15 mouse cellular contexts compared by ENCODE assay signal in genomic region chr5:35147963-35148767, GRCm38 (mm10). TPM values are rescaled to one million over a fixed set of nuclear protein-coding genes. Genes with fewer than 3 reads are reported as not detected.
DNase-seq lines count a peak whose midpoint lies in the region; ATAC-seq lines count a peak whose summit lies in the region.
"Had no signal": no experiment of that assay in that cellular context is flagged by ENCODE, and none has a peak within 500 bp of the region (broad histone marks: within the 10 kb centered on the region; RNA-seq: fewer than 3 reads in every experiment).

No protein-coding gene starts in this region.

- peak overlapping the region; percentile 73 for H3K27ac ChIP-seq in forebrain, embryonic 13.5 days
- H3K27ac ChIP-seq in forebrain, embryonic 12.5 days: no peak overlapping the region; the same call in 1 of the 2 replicates
- H3K27ac ChIP-seq in neural tube, embryonic 13.5 days (replicated peaks): no peak overlapping the region
- H3K27ac ChIP-seq in neural tube, embryonic 15.5 days (replicated peaks): no peak overlapping the region
- 0 out of 2 replicates have a peak overlapping the region, but pooled peaks have one; percentile 3 for H3K27ac ChIP-seq in hindbrain, embryonic 16.5 days (ENCODE audit: low read depth, low read length)
- H3K27ac ChIP-seq in kidney, embryonic 14.5 days (ENCODE audit: low read depth, low read length): no peak overlapping the region
- H3K27ac ChIP-seq: kidney, postnatal 0 days; neural tube, embryonic 12.5 days had no signal

- H3K4me1 ChIP-seq in forebrain, embryonic 13.5 days: peaks cover 30% of the 10 kb centered on the region
- H3K4me1 ChIP-seq in forebrain, embryonic 12.5 days: peaks cover 17% of the 10 kb centered on the region
- H3K4me1 ChIP-seq in neural tube, embryonic 13.5 days (replicated peaks): peaks cover 23% of the 10 kb centered on the region
- peaks cover 11% of the 10 kb centered on the region for H3K4me1 ChIP-seq in neural tube, embryonic 15.5 days
- peaks cover 14% of the 10 kb centered on the region for H3K4me1 ChIP-seq in hindbrain, embryonic 16.5 days (ENCODE audit: control insufficient read depth, insufficient read depth, low read depth, low read length)
- H3K4me1 ChIP-seq in kidney, embryonic 14.5 days (ENCODE audit: control insufficient read depth, insufficient read depth, low read length): no peaks in the 10 kb centered on the region

- WGBS in forebrain, embryonic 13.5 days: 60% methylated on average over 8 of the region's 8 CpGs
- 72% methylated on average over 8 of the region's 8 CpGs for WGBS in forebrain, embryonic 12.5 days
- WGBS in neural tube, embryonic 13.5 days: 59% methylated on average over 8 of the region's 8 CpGs
- WGBS in neural tube, embryonic 15.5 days: 49% methylated on average over 8 of the region's 8 CpGs
- 37% methylated on average over 8 of the region's 8 CpGs for WGBS in hindbrain, embryonic 16.5 days
- 65% methylated on average over 8 of the region's 8 CpGs for WGBS in kidney, embryonic 14.5 days

- no peaks in the 10 kb centered on the region for H3K27me3 ChIP-seq in forebrain, embryonic 13.5 days
- H3K27me3 ChIP-seq in forebrain, embryonic 12.5 days: peaks cover 4% of the 10 kb centered on the region; the same call in 1 of the 2 replicates
- no peaks in the 10 kb centered on the region for H3K27me3 ChIP-seq in neural tube, embryonic 13.5 days
- H3K27me3 ChIP-seq in neural tube, embryonic 15.5 days (replicated peaks): no peaks in the 10 kb centered on the region
- H3K27me3 ChIP-seq in hindbrain, embryonic 16.5 days (replicated peaks; ENCODE audit: control insufficient read depth, insufficient read depth, low read length): no peaks in the 10 kb centered on the region
- H3K27me3 ChIP-seq in kidney, embryonic 14.5 days (ENCODE audit: control insufficient read depth, insufficient read depth, low read length): no peaks in the 10 kb centered on the region
- H3K27me3 ChIP-seq: neural tube, embryonic 12.5 days had no signal

- H3K9ac ChIP-seq in forebrain, embryonic 13.5 days: no peak overlapping the region
- H3K9ac ChIP-seq in forebrain, embryonic 12.5 days: no peak overlapping the region
- peak overlapping the region; percentile 12; the same call in 1 of the 2 replicates for H3K9ac ChIP-seq in neural tube, embryonic 13.5 days
- H3K9ac ChIP-seq in neural tube, embryonic 15.5 days (replicated peaks): no peak overlapping the region
- H3K9ac ChIP-seq in hindbrain, embryonic 16.5 days (ENCODE audit: low read depth, low read length): no peak overlapping the region
- H3K9ac ChIP-seq in kidney, embryonic 14.5 days (ENCODE audit: low read depth, low read length): no peak overlapping the region
- H3K9ac ChIP-seq: neural tube, embryonic 12.5 days had no signal

- H3K4me3 ChIP-seq in forebrain, embryonic 13.5 days: no peak overlapping the region
- H3K4me3 ChIP-seq in forebrain, embryonic 12.5 days (replicated peaks): no peak overlapping the region
- H3K4me3 ChIP-seq in neural tube, embryonic 13.5 days: no peak overlapping the region
- H3K4me3 ChIP-seq in neural tube, embryonic 15.5 days (replicated peaks): no peak overlapping the region
- H3K4me3 ChIP-seq in hindbrain, embryonic 16.5 days (ENCODE audit: low read length): no peak overlapping the region
- H3K4me3 ChIP-seq in kidney, embryonic 14.5 days (ENCODE audit: low read length): no peak overlapping the region
- H3K4me3 ChIP-seq: liver, embryonic 12.5 days; neural tube, embryonic 12.5 days had no signal

- peak; percentile 63; the same call in 1 of the 2 replicates for ATAC-seq in forebrain, embryonic 13.5 days
- ATAC-seq in forebrain, embryonic 12.5 days (ENCODE audit: low FRiP score): no peak
- ATAC-seq in neural tube, embryonic 13.5 days (ENCODE audit: low read depth): no peak
- no peak for ATAC-seq in neural tube, embryonic 15.5 days (ENCODE audit: low FRiP score)
- ATAC-seq in hindbrain, embryonic 16.5 days: peak; percentile 62
- ATAC-seq in kidney, embryonic 14.5 days (ENCODE audit: low FRiP score, low TSS enrichment): no peak
- ATAC-seq: intestine, postnatal 0 days had no signal

- no peaks in the 10 kb centered on the region for H3K36me3 ChIP-seq in forebrain, embryonic 13.5 days (ENCODE audit: poor library complexity, severe bottlenecking)
- no peaks in the 10 kb centered on the region for H3K36me3 ChIP-seq in forebrain, embryonic 12.5 days (replicated peaks)
- H3K36me3 ChIP-seq in neural tube, embryonic 13.5 days: no peaks in the 10 kb centered on the region
- H3K36me3 ChIP-seq in neural tube, embryonic 15.5 days: no peaks in the 10 kb centered on the region
- H3K36me3 ChIP-seq in hindbrain, embryonic 16.5 days (ENCODE audit: control insufficient read depth, insufficient read depth, low read length): no peaks in the 10 kb centered on the region
- no peaks in the 10 kb centered on the region for H3K36me3 ChIP-seq in kidney, embryonic 14.5 days (ENCODE audit: control insufficient read depth, insufficient read depth, low read length)
- H3K36me3 ChIP-seq: liver, embryonic 12.5 days; neural tube, embryonic 12.5 days had no signal

- no peaks in the 10 kb centered on the region for H3K9me3 ChIP-seq in forebrain, embryonic 13.5 days (replicated peaks)
- H3K9me3 ChIP-seq in forebrain, embryonic 12.5 days: no peaks in the 10 kb centered on the region
- H3K9me3 ChIP-seq in neural tube, embryonic 13.5 days: no peaks in the 10 kb centered on the region
- H3K9me3 ChIP-seq in neural tube, embryonic 15.5 days (replicated peaks): no peaks in the 10 kb centered on the region
- H3K9me3 ChIP-seq in hindbrain, embryonic 16.5 days (ENCODE audit: control insufficient read depth, low read length): no peaks in the 10 kb centered on the region
- H3K9me3 ChIP-seq in kidney, embryonic 14.5 days (ENCODE audit: control insufficient read depth, low read length): no peaks in the 10 kb centered on the region

- no peak overlapping the region for H3K4me2 ChIP-seq in forebrain, embryonic 13.5 days
- H3K4me2 ChIP-seq in forebrain, embryonic 12.5 days: no peak overlapping the region
- H3K4me2 ChIP-seq in neural tube, embryonic 13.5 days: no peak overlapping the region
- H3K4me2 ChIP-seq in neural tube, embryonic 15.5 days: no peak overlapping the region
- no peak overlapping the region for H3K4me2 ChIP-seq in hindbrain, embryonic 16.5 days (ENCODE audit: low read length)
- H3K4me2 ChIP-seq in kidney, embryonic 14.5 days (replicated peaks; ENCODE audit: low read depth, low read length): no peak overlapping the region
- H3K4me2 ChIP-seq: liver, embryonic 12.5 days; neural tube, embryonic 12.5 days had no signal

- peak; percentile 71 to 80 for DNase-seq in cerebellum, postnatal 25 days
- no peak for DNase-seq in lung, postnatal 10 days
- DNase-seq: adrenal gland, adult 8-10 months; heart, adult 11 months; heart, postnatal 4 days had no signal

RNA-seq across cellular contexts. Expression of gene Lrpap1, which starts 42.6 kb away (rescaled TPM):
- polyA plus RNA-seq in forebrain, embryonic 13.5 days (2015; fragmentation: Nextera tagmentation; extraction: Ambion mirVana): 95.2 and 104 TPM in 2 replicates
- 94.7 and 96.2 TPM in 2 replicates for polyA plus RNA-seq in forebrain, embryonic 12.5 days (2016; fragmentation: Nextera tagmentation; extraction: Ambion mirVana)
- 136 and 148 TPM in 2 replicates for polyA plus RNA-seq in neural tube, embryonic 13.5 days (2015; fragmentation: Nextera tagmentation; extraction: Ambion mirVana)
- 150 and 155 TPM in 2 replicates for polyA plus RNA-seq in neural tube, embryonic 15.5 days (2015; fragmentation: Nextera tagmentation; extraction: Ambion mirVana)
- polyA plus RNA-seq in hindbrain, embryonic 16.5 days (2015; fragmentation: Nextera tagmentation; extraction: Ambion mirVana): 153 and 186 TPM in 2 replicates
- 134 and 160 TPM in 2 replicates for polyA plus RNA-seq in kidney, embryonic 14.5 days (2014; fragmentation: Nextera tagmentation; extraction: Ambion mirVana)

Comparison
In these comparisons a context has a peak if more than half of its experiments do, and no peak if none do; other contexts are left out.
1. ATAC-seq: peak in forebrain, embryonic 13.5 days (single experiment) and hindbrain, embryonic 16.5 days (single experiment); none in forebrain, embryonic 12.5 days (single experiment), neural tube, embryonic 13.5 days (single experiment), neural tube, embryonic 15.5 days (single experiment) and kidney, embryonic 14.5 days (single experiment).
2. H3K27ac ChIP-seq: peak in forebrain, embryonic 13.5 days (single experiment) and hindbrain, embryonic 16.5 days (single experiment); none in forebrain, embryonic 12.5 days (single experiment), neural tube, embryonic 13.5 days (single experiment), neural tube, embryonic 15.5 days (single experiment) and kidney, embryonic 14.5 days (single experiment).